Mouse (Mus musculus): ENCODE results near the gene Zswim8.

DNA sequence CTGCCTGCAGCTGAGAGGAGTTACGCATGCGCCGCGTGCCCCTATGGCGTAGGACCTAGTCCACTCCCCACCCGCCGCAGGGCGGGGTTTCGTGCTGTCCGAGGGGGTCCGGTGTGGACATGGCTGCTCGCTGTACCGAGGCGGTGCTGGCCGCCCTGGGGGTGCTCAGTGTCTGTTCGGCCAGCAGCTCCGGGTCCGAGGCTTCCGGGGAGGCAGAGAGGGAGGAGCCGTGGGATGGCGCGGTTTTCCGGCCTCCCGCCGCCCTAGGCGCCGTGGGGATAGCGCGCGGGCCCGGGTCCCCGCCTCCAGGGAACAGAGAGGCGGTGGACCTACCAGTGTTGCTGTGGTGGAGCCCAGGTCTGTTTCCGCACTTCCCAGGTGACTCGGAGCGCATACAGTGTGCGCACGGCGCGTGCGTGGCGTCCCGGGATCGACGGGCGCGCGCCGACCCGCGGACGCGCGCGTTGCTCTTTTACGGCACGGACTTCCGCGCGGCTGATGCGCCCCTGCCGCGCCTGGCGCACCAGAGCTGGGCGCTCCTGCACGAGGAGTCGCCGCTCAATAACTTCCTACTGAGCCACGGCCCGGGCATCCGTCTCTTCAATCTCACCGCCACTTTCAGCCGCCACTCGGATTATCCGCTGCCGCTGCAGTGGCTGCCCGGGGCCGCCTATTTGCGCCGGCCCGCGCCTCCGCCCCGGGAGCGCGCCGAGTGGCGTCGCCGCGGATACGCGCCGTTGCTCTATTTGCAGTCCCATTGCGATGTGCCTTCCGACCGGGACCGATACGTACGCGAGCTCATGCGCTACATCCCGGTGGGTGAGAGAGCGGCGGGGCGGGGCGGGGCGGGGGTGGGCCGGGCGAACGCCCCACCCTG, 12.2 kb upstream of the Zswim8 start, which contains the start of gene Fut11:
- TF ChIP-seq FLI1 (IDR thresholded peaks at IDR 0.05; ENCODE audit: low read length) (no peak), GATA1 (IDR thresholded peaks at IDR 0.05; ENCODE audit: borderline replicate concordance, low read length) (no peak)

Data from megakaryocyte, embryonic 14.5 days (primary cell).